Mouse (Mus musculus): ENCODE data around the gene Enpp5.
A peak's percentile ranks its signal among the peaks of the same experiment; 100 is the strongest.

Enpp5 gene

GRCm38 (mm10) chr17:44078631-44079350 is at the start of gene Enpp5:
Gene Enpp5, plus strand, starts transcription at chr17:44078813.
- DNase-seq, result peak; percentile 82

GRCm38 (mm10) chr17:44029616-44030015 is 49.0 kb upstream of the Enpp5 start:
- DNase-seq, result no peak

- no peak for DNase-seq
These were observed 47.6 kb upstream of the Enpp5 start for GRCm38 (mm10) chr17:44030776-44031587.

- DNase-seq, result no peak
These were observed 43.6 kb upstream of the Enpp5 start for GRCm38 (mm10) chr17:44035005-44035404.

GRCm38 (mm10) chr17:44038656-44039055 is 40.0 kb upstream of the Enpp5 start:
- peak; percentile 48 for DNase-seq

GRCm38 (mm10) chr17:44040449-44040848 is 38.2 kb upstream of the Enpp5 start:
- DNase-seq, result no peak

- DNase-seq, result no peak
These were observed 36.3 kb upstream of the Enpp5 start for GRCm38 (mm10) chr17:44042301-44042700.

- peak; percentile 43 for DNase-seq
These were observed 35.8 kb upstream of the Enpp5 start for GRCm38 (mm10) chr17:44042861-44043260.

GRCm38 (mm10) chr17:44053427-44053826 is 25.2 kb upstream of the Enpp5 start:
- no peak for DNase-seq

- no peak for DNase-seq
These were observed 21.5 kb upstream of the Enpp5 start for GRCm38 (mm10) chr17:44057123-44057522.

- DNase-seq, result no peak
These were observed 20.5 kb upstream of the Enpp5 start for GRCm38 (mm10) chr17:44058145-44058544.

- DNase-seq, result no peak
These were observed 17.8 kb upstream of the Enpp5 start for GRCm38 (mm10) chr17:44060781-44061180.

GRCm38 (mm10) chr17:44061289-44061890 is 17.2 kb upstream of the Enpp5 start:
- DNase-seq, result no peak

GRCm38 (mm10) chr17:44068876-44069275 is 9.7 kb upstream of the Enpp5 start:
- no peak for DNase-seq

GRCm38 (mm10) chr17:44071680-44072079 is 6.9 kb upstream of the Enpp5 start:
- no peak for DNase-seq

GRCm38 (mm10) chr17:44075601-44076000 is 3.0 kb upstream of the Enpp5 start:
- DNase-seq, result peak; percentile 12

- DNase-seq, result peak; percentile 37
These were observed 2.4 kb upstream of the Enpp5 start for GRCm38 (mm10) chr17:44076051-44076680.

- DNase-seq, result no peak
These were observed 1.3 kb upstream of the Enpp5 start for GRCm38 (mm10) chr17:44077146-44077842.

- DNase-seq, result no peak
These were observed 811 bp upstream of the Enpp5 start for GRCm38 (mm10) chr17:44077843-44078160.

- no peak for DNase-seq
These were observed 4.5 kb downstream of the Enpp5 start for GRCm38 (mm10) chr17:44083156-44083555.

GRCm38 (mm10) chr17:44088226-44088625 is 9.6 kb downstream of the Enpp5 start:
- DNase-seq, result no peak

- no peak for DNase-seq
These were observed 12.3 kb downstream of the Enpp5 start for GRCm38 (mm10) chr17:44090916-44091315.

GRCm38 (mm10) chr17:44091512-44091911 is 12.9 kb downstream of the Enpp5 start:
- no peak for DNase-seq

Data from lung, postnatal 14 days (tissue).